Mouse (Mus musculus): ENCODE results near the gene Foxn3. TPM values are rescaled to one million over a fixed set of nuclear protein-coding genes. Genes with fewer than 3 reads are reported as not detected.

Foxn3 gene
- polyA plus RNA-seq (2016; fragmentation: Nextera tagmentation; extraction: Ambion mirVana): 60.5 and 65.2 TPM in 2 replicates

DNA sequence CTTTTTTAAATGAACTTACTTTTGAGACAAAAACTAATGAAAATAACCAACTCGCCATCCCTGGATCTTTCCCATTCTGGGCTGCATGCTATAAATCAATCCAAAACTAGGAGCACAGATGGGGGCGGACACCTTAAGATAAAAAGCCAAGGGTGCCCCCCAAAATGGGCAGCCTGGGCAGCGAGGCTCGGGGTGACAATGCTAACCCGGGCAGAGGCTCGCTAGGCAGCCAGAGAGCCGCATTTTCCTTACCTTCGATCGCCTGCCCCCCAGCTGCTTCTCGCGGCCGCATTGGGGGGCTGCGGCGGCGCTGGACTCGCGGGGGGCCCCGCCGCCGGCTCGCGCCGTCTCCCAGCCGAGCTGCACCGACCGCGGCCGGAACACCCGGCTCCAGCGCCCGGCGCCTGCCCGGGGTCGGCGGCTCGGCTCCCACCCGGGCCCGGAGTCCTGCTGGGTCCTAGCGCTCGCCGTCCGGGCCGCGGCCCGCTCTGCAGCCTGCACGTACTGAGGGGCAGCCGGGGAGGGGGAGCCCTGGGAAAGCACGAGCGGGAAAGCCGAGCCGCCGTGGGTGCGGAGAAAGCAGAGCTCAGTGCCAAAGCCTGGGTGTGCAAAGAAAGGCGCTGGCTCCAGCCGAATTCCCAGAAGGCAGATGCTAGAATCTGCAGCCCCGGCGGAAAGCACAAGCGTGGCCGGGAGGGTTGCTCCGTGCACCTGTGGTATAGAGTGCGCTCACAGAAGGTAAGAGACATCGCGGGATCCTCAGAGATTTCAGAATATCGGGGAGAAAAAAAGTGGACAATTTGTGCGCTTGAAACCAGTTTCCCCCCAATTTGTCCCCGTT lies at the start of gene Foxn3:
TSS of gene Foxn3 (minus strand) at position 364 of the 841 bp plus-strand sequence.
- WGBS: under 1% methylated on average over 66 of the region's 66 CpGs
- DNase-seq (ENCODE audit: low spot score): peak; percentile 89
- peaks cover 29% of the 10 kb centered on the region for H3K4me1 ChIP-seq
- no peaks in the 10 kb centered on the region for H3K36me3 ChIP-seq
- no peaks in the 10 kb centered on the region for H3K9me3 ChIP-seq
- H3K27me3 ChIP-seq (ENCODE audit: insufficient read depth, poor library complexity, severe bottlenecking): no peaks in the 10 kb centered on the region
- H3K4me3 ChIP-seq: peak within 1 kb of the TSS; percentile 91
- peak within 1 kb of the TSS; percentile 98 for H3K27ac ChIP-seq

GRCm38 (mm10) chr12:99612181-99612871 lies 48.9 kb upstream of the Foxn3 start:
- H3K4me1 ChIP-seq: peaks cover 18% of the 10 kb centered on the region
- H3K27me3 ChIP-seq (ENCODE audit: insufficient read depth, poor library complexity, severe bottlenecking): no peaks in the 10 kb centered on the region
- DNase-seq (ENCODE audit: low spot score): peak; percentile 65
- H3K36me3 ChIP-seq: no peaks in the 10 kb centered on the region
- no peak overlapping the region for H3K4me3 ChIP-seq
- H3K9me3 ChIP-seq: no peaks in the 10 kb centered on the region
- H3K27ac ChIP-seq: no peak overlapping the region
- 57% methylated on average over 9 of the region's 9 CpGs for WGBS

DNA sequence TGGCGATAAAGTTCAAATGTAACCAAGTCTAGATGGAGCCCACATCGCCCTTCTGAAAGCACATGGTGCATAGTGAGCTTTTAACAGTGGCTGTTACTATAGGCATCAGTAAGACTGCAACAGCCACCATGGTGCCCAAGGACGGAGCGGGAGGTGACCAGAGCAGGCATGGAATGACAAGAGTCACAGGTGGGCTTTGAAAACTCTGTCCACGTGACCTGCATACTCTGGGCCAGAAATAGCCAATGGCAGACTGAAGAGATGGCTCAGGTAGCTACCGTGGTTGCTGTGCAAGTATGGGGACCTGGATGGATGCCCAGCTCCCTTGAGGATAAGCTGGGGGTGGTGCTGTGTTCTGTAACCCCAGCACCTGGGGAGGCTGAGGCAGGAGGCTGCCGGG lies 47.5 kb upstream of the Foxn3 start:
- H3K4me1 ChIP-seq: peaks cover 18% of the 10 kb centered on the region
- no peak for DNase-seq (ENCODE audit: low spot score)
- no peak overlapping the region for H3K4me3 ChIP-seq
- H3K9me3 ChIP-seq: no peaks in the 10 kb centered on the region
- 91% methylated on average over 7 of the region's 7 CpGs for WGBS
- H3K27me3 ChIP-seq (ENCODE audit: insufficient read depth, poor library complexity, severe bottlenecking): no peaks in the 10 kb centered on the region
- peak overlapping the region; percentile 14; the same call in 1 of the 2 replicates for H3K27ac ChIP-seq
- H3K36me3 ChIP-seq: no peaks in the 10 kb centered on the region

DNA sequence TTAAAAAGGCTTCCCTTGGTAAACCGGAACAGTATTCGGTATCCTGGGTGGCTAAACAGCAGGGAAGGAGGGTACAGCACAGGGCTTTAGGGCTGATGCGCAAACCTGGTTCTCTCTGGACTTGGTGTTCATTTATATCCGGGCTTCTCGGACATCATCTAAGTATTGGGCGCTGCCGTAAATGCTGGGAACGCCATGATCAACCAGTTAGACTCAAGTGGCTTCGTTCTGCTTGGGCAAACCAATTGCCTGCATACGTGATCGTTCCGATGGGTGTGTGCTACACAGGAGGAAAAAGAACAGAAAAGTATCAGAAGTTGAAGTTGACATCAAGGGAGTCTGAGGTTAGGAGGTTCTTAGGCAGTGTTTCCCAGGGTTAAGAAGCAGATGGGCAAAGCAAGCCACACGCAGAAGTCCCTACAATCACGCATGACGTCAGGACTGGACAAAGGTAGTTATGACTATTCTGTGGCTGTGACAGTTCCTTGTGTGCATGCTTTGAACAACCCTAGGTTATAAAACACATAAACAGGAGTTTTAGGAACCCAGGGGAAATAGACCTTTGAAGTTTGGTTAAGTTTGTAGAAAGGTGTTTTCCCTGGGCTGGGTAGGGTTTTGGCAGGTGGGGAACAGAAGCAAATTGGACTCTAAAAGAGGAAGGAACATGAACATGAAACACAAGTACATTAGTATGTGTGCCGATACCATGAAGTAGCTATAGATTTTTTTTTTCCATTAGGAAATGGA lies 46.9 kb upstream of the Foxn3 start:
- Histone ChIP-seq H3K9me3 (no peaks in the 10 kb centered on the region), H3K27me3 (ENCODE audit: insufficient read depth, poor library complexity, severe bottlenecking) (no peaks in the 10 kb centered on the region), H3K4me3 (no peak overlapping the region), H3K36me3 (no peaks in the 10 kb centered on the region), H3K4me1 (peaks cover 18% of the 10 kb centered on the region), H3K27ac (peak overlapping the region; percentile 82)
- 90% methylated on average over 16 of the region's 16 CpGs for WGBS
- no peak for DNase-seq (ENCODE audit: low spot score)

GRCm38 (mm10) chr12:99609643-99610042 lies 46.3 kb upstream of the Foxn3 start:
- DNase-seq (ENCODE audit: low spot score): peak; percentile 88

GRCm38 (mm10) chr12:99608279-99608955 lies 45.0 kb upstream of the Foxn3 start:
- no peak overlapping the region for H3K4me3 ChIP-seq
- H3K27ac ChIP-seq: peak overlapping the region; percentile 82; the same call in 1 of the 2 replicates
- H3K36me3 ChIP-seq: no peaks in the 10 kb centered on the region
- WGBS: 77% methylated on average over 10 of the region's 10 CpGs
- no peaks in the 10 kb centered on the region for H3K9me3 ChIP-seq
- H3K4me1 ChIP-seq: peaks cover 18% of the 10 kb centered on the region
- H3K27me3 ChIP-seq (ENCODE audit: insufficient read depth, poor library complexity, severe bottlenecking): no peaks in the 10 kb centered on the region
- no peak for DNase-seq (ENCODE audit: low spot score)

More at GRCm38 (mm10) chr12:99609643-99610042, 46.3 kb upstream of the Foxn3 start:
- Histone ChIP-seq H3K27me3 (ENCODE audit: insufficient read depth, poor library complexity, severe bottlenecking) (no peaks in the 10 kb centered on the region), H3K4me3 (no peak overlapping the region), H3K4me1 (peaks cover 18% of the 10 kb centered on the region), H3K9me3 (no peaks in the 10 kb centered on the region), H3K27ac (peak overlapping the region; percentile 82), H3K36me3 (no peaks in the 10 kb centered on the region)
- 49% methylated on average over 5 of the region's 5 CpGs for WGBS

- Histone ChIP-seq H3K9me3 (no peaks in the 10 kb centered on the region), H3K27ac (no peak overlapping the region), H3K4me3 (no peak overlapping the region), H3K36me3 (no peaks in the 10 kb centered on the region), H3K4me1 (peaks cover 13% of the 10 kb centered on the region), H3K27me3 (ENCODE audit: insufficient read depth, poor library complexity, severe bottlenecking) (no peaks in the 10 kb centered on the region)
- WGBS: 80% methylated on average over 2 of the region's 2 CpGs
- DNase-seq (ENCODE audit: low spot score): no peak
Measured at GRCm38 (mm10) chr12:99603381-99603780, 40.0 kb upstream of the Foxn3 start.

- H3K4me1 ChIP-seq: peaks cover 13% of the 10 kb centered on the region
- no peak for DNase-seq (ENCODE audit: low spot score)
- no peaks in the 10 kb centered on the region for H3K9me3 ChIP-seq
- no peaks in the 10 kb centered on the region for H3K36me3 ChIP-seq
- no peaks in the 10 kb centered on the region for H3K27me3 ChIP-seq (ENCODE audit: insufficient read depth, poor library complexity, severe bottlenecking)
- no peak overlapping the region for H3K4me3 ChIP-seq
- WGBS: 81% methylated on average over 3 of the region's 3 CpGs
- H3K27ac ChIP-seq: no peak overlapping the region; the same call in 1 of the 2 replicates
Measured at GRCm38 (mm10) chr12:99601841-99602240, 38.5 kb upstream of the Foxn3 start.

DNA sequence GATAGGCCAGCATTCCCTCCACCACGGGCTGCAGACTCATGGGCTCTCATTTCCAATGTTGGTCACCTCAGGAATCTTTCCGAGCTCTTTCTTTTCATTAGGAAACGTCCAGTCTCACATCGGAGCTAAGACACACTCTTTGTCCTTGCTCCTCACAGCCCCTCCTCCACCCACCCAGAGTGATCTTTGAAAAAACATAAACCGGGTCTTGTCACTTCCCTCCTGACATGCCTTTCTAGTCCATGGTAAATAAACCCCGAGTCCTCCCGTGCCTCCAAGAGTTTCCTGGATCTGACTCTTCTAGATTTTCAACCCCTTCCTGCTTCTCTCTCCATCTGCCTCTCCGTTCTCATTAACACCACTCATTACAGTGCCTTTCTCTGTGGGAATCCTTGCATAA lies 38.0 kb upstream of the Foxn3 start:
- no peaks in the 10 kb centered on the region for H3K27me3 ChIP-seq (ENCODE audit: insufficient read depth, poor library complexity, severe bottlenecking)
- H3K9me3 ChIP-seq: no peaks in the 10 kb centered on the region
- no peak overlapping the region for H3K4me3 ChIP-seq
- H3K36me3 ChIP-seq: no peaks in the 10 kb centered on the region
- 46% methylated on average over 8 of the region's 8 CpGs for WGBS
- peaks cover 13% of the 10 kb centered on the region for H3K4me1 ChIP-seq
- peak overlapping the region; percentile 25; the same call in 1 of the 2 replicates for H3K27ac ChIP-seq
- DNase-seq (ENCODE audit: low spot score): no peak

- Histone ChIP-seq H3K36me3 (no peaks in the 10 kb centered on the region), H3K4me3 (no peak overlapping the region), H3K27ac (no peak overlapping the region), H3K9me3 (no peaks in the 10 kb centered on the region), H3K27me3 (ENCODE audit: insufficient read depth, poor library complexity, severe bottlenecking) (no peaks in the 10 kb centered on the region), H3K4me1 (peaks cover 13% of the 10 kb centered on the region)
- 70% methylated on average over 7 of the region's 7 CpGs for WGBS
- no peak for DNase-seq (ENCODE audit: low spot score)
Measured at GRCm38 (mm10) chr12:99599606-99600005, 36.2 kb upstream of the Foxn3 start.

GRCm38 (mm10) chr12:99596397-99596796 lies 33.0 kb upstream of the Foxn3 start:
- Histone ChIP-seq H3K27ac (no peak overlapping the region), H3K4me3 (no peak overlapping the region), H3K27me3 (ENCODE audit: insufficient read depth, poor library complexity, severe bottlenecking) (no peaks in the 10 kb centered on the region), H3K36me3 (no peaks in the 10 kb centered on the region), H3K9me3 (no peaks in the 10 kb centered on the region), H3K4me1 (peaks cover 3% of the 10 kb centered on the region; the same call in 1 of the 2 replicates)
- 84% methylated on average over 2 of the region's 2 CpGs for WGBS
- no peak for DNase-seq (ENCODE audit: low spot score)

GRCm38 (mm10) chr12:99587338-99587737 lies 24.0 kb upstream of the Foxn3 start:
- peaks cover 7% of the 10 kb centered on the region for H3K4me1 ChIP-seq
- H3K9me3 ChIP-seq: no peaks in the 10 kb centered on the region
- 75% methylated on average over 3 of the region's 3 CpGs for WGBS
- no peak for DNase-seq (ENCODE audit: low spot score)
- no peaks in the 10 kb centered on the region for H3K27me3 ChIP-seq (ENCODE audit: insufficient read depth, poor library complexity, severe bottlenecking)
- no peak overlapping the region for H3K4me3 ChIP-seq
- H3K27ac ChIP-seq: no peak overlapping the region
- H3K36me3 ChIP-seq: no peaks in the 10 kb centered on the region

Measured in heart, embryonic 10.5 days (tissue).